Mouse (Mus musculus): ENCODE data around the gene Atp6v1e1.
"Not testable (repeated sequence)": the region's sequence is repeated elsewhere in the genome, so short reads cannot be mapped to it uniquely, and the experiment has no call there.

Atp6v1e1 gene

DNA sequence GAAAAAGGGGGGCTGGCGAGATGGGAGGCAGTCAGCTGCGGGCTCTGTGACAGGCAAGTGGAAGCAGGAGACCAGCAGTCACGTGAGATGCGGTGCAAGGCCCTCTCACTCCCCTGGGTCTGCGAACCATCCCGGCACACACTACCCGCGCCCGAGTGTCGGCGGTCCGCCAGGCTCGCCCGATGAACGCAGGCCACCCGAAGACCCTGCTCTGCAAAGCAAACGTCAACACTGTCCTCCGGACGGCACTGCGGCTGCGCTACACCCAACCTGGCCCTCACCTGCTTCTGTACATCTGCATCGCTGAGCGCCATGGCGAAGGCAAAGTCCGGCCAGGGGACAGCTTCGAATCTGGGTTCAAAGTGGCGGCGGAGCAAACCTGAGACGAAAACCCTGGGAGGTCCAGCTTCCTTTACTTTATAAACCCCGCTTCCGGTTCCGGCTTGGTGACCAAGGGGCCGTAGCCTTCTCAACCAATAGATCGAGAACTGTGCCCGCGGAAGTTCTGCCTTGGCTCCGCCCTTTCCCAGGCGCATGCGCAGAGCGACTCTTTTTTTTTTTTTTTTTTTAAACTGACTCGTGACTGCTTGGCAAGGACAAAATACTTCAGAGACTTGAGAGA lies at the start of gene Atp6v1e1:
Atp6v1e1 (minus strand) TSS at position 487 of the 622 bp plus-strand sequence.
- peak; percentile 92 for DNase-seq

DNA sequence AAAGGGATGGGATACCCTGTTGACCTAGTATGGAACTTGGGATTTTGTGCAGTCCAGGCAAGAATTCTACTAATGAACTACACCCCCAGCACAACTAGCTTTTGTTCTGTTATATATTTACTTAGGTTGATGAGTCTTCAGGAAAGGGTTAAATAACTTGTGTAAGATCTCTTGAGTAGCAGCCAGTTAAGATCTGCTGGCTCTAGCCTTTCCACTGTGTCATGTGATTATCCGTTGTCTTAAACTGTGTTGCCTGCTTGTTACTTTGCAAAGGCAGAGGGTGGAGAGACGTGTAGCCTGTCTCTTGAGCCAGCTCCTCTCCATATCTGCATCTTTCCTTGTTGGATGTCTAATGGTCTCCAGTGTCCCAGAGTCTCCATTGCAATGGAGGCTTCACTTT lies 48.7 kb upstream of the Atp6v1e1 start:
- DNase-seq = no peak

DNA sequence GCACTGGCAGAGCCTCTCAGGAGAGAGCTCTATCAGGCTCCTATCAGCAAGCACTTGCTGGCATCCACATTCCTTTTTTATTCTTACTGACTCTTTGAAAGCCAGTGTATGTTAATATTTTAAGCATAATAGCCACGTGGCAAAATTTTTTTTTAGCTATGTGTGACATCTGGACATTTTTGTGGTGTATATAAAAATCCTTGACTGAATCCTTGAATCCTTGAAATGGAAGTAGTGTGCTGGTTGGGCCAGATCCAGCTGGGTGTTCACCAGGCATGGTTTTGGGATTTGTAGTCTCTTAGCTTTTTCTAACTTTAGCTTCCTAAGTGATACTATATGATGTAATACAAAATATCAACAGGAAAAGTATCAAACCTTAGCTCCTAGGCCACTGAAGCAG lies 46.2 kb upstream of the Atp6v1e1 start:
- DNase-seq = no peak

DNA sequence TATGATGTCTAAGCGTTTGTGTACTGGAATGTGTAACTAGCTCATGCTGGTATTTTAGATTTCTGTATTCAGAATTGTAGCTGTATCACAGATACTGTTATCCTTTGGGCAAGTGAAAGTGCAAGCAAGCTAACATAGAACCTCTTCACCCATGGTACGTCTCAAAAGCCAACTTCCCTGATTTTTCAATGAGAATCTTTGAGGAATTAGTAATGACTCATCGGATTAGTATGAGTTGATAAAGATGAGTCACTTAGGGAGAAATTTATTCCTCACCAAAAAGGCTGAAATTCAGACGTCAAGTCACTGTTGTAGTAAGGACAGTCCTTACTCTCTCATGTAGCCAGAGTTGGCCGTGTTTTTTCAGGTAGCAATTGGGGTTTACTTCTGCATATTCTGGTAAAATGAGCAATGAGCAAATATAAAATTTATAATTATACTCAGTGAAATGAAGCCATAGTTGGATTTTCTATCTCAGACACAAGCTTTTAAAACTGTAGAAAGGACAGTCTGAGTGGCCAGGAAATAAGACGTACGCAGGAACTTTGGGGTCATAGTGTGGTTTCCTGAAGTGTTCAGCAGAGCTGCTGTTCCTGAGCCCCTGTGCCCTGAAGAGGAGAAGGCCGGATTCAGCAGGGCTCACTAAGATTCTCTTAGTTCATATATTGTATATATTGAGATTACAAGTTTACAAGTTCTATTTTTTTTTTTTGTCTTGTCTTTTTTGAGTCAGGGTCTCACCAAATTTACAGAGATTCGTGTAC lies 43.6 kb upstream of the Atp6v1e1 start:
- DNase-seq = no peak

GRCm38 (mm10) chr6:120860079-120860478 lies 37.5 kb upstream of the Atp6v1e1 start:
- no peak for DNase-seq

- DNase-seq = no peak
Observed at GRCm38 (mm10) chr6:120858217-120858711, 35.7 kb upstream of the Atp6v1e1 start.

DNA sequence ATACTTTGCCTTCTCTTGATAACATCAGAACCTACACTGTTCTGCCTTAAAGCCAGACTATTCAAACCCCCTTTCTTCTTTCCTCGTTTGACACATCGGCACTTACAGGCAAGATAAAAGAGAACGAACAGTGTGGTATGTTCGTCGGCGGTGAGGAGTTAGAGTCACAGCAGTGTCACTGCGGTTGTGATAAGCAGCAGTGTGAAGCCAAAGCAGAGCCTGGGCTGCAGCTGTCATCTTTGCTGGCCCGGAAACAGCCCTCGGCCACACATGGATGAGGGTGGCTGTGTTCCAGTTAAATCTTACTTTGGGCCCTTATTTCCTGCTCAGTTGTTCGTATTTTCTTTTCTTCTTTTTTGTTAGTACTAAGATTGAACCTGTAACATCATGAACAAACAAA lies 31.8 kb upstream of the Atp6v1e1 start:
- no peak for DNase-seq

- DNase-seq = not testable (repeated sequence)
Observed at GRCm38 (mm10) chr6:120850720-120851119, 28.1 kb upstream of the Atp6v1e1 start.

GRCm38 (mm10) chr6:120841754-120842153 lies 19.2 kb upstream of the Atp6v1e1 start:
- DNase-seq = no peak

- DNase-seq = no peak
Observed at GRCm38 (mm10) chr6:120840258-120840657, 17.7 kb upstream of the Atp6v1e1 start.

- no peak for DNase-seq
Observed at GRCm38 (mm10) chr6:120837152-120837530, 14.5 kb upstream of the Atp6v1e1 start.

DNA sequence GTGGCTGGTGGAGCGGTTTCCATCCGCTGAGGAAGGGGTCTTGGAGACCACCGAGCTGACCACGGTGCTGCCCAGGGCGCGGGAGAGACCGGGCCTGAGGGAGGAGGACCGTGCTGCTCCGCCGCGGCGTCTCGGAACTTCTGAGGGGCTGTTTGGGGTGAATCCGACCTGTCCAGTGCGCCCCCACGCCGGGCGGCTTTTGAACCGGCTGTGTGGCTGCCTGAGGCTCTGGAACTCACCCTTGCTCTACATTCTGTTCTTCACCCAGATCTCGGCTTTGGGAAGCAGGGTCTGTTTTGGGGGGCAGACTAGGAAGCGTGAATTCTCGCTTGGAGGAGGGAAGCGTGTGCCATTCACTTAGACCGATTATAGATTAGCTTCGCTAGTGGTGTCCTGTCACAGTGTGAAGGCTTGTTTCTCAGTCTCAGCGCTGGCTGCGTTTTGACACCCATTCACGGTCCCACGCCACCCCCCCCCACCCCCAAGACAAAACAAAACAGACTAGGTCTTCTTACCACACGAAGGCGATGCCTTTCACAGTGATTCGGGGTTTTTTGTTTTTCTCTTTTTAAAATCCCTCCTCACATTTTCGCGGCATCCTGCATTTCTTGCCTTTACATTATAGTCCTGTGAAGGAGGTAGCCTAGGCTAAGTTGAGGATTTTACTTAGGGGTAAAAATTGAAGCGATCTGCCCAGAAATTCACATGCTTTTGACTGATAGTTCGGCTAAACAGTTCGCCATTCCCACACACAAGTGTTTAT lies 14.0 kb upstream of the Atp6v1e1 start:
- DNase-seq = no peak

- DNase-seq = peak; percentile 94
Observed at GRCm38 (mm10) chr6:120835474-120836374, 13.1 kb upstream of the Atp6v1e1 start, which contains the start of gene Bcl2l13. TSS of gene Bcl2l13 (plus strand) at chr6:120836212.

DNA sequence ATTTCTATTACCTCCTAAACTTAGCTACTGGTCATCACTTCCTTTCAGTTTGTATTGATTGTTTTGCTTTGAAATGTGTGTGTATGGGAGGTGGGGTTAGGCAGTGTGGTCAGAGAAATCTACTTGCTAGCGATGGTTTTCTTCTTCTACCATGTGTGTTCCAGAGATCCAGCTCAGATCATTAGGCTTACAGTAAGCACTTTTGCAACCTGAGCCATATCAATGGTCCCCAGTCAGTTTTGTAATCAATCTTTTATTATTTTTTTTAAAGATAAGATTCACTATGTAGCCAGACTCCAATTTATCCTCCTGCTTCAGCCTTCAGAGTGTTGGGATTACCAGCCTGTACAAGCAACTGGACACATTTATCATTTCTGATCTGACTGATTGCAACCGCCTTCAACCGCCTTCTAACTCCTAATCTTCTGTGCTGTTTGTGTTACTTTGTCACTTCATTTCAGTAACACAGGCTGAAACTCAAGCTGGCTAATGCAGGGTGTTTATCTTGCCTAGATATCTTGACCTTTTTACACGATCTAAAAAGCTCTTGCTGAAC lies 12.3 kb upstream of the Atp6v1e1 start:
- no peak for DNase-seq

DNA sequence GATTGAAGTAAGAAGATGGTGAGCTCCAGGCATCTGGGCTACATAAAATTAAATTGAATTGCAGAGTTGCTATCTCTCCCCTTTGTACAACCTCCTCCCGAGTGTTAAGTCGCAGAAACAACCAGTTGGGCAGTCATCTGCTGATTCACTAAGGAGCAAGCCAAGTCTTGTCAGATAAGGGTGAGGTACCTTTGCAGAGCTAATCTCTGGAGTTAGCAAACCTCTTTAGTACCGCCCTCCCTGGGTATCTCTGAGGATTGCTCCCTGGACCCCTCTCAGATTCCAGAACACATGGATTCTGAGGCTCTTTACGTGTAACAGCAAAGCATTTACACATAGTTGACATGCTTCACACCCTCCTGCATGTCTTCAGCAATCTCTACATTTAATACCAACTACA lies 9.5 kb upstream of the Atp6v1e1 start:
- DNase-seq = no peak

- DNase-seq = no peak
Observed at GRCm38 (mm10) chr6:120830866-120831608, 8.4 kb upstream of the Atp6v1e1 start.

- no peak for DNase-seq
Observed at GRCm38 (mm10) chr6:120830056-120830455, 7.5 kb upstream of the Atp6v1e1 start.

DNA sequence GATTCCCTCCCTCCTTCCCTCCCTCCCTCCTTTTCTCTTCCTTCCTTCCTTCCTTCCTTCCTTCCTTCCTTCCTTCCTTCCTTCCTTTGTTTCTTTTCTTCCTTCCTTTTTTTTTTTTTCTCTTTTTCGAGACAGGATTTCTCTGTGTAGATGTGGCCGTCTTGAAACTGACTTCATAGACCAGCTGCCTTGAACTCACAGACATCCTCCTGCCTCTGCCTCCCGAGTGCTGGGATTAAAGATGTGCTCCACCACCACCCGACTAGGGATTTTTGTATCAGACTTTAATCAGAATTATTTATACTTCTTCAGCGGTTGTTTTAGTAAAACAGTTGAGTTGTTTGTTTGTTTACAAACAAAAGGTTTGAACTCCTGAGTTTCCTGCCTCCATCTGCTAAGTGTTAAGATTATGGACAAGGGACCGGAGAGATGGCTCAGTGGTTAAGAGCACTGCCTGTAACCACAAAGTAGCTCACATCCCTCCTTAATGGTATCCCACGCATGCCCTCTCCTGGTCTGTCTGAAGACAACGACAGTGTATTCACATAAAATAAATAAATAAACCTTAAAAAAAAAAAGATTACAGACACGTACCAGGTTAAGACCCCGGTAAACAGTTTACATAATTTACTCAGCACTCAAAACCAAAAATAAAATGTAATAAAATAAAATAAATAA lies 483 bp upstream of the Atp6v1e1 start:
- peak; percentile 23 for DNase-seq

DNA sequence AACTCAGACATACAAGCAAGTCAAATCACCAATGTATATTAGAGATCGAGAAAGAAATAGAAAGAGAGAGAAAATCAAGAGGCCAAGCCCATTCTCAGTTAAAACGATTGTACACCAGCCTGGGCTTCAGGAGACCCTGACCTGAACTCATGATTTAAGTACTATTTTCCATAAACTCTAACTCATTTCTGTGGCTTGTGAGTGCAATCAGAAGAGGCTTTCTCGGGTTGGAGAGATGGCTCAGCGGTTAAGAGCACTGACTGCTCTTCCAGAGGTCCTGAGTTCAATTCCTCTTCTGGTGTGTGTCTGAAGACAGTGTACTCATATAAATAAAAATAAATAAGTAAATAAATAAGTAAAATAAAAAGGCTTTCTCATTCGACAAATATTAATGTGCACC lies 878 bp downstream of the Atp6v1e1 start:
- DNase-seq = no peak

DNA sequence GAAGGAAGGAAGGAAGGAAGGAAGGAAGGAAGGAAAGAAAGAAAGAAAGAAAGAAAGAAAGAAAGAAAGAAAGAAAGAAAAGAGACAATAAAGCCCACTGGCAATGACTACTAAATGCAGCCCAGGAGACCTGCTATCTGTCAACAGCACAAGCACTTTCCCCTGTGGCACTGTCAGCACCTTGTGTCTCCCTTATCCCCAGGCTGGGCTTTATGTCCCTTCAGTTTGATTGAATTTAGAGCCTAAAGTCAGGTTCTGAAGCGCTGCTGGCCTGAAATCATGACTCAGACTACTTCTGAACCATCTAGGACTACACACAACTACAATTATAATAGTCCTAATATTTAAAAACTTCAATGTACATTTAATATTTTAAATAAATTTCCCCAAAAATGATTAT lies 1.7 kb downstream of the Atp6v1e1 start:
- DNase-seq = no peak

- DNase-seq = peak; percentile 10
Observed at GRCm38 (mm10) chr6:120820144-120820543, 2.4 kb downstream of the Atp6v1e1 start.

Measured in thymus, postnatal 14 days (tissue).